Comparison of ENCODE assay signal across 19 mouse cellular contexts in genomic region chr17:25590985-25591384, GRCm38 (mm10). TPM values are rescaled to one million over a fixed set of nuclear protein-coding genes. Genes with fewer than 3 reads are reported as not detected.
A peak's percentile ranks its signal among the peaks of the same experiment; 100 is the strongest.
DNase-seq lines count a peak whose midpoint lies in the region; ATAC-seq and TF ChIP-seq lines count a peak whose summit lies in the region.
"Had no signal": no experiment of that assay in that cellular context is flagged by ENCODE, and none has a peak within 500 bp of the region (broad histone marks: within the 10 kb centered on the region; RNA-seq: fewer than 3 reads in every experiment).

No protein-coding gene starts in this region.

- H3K36me3 ChIP-seq in midbrain, postnatal 0 days (ENCODE audit: insufficient read depth, low read length), result peaks cover 14% of the 10 kb centered on the region
- H3K36me3 ChIP-seq in midbrain, embryonic 10.5 days, result peaks cover 71% of the 10 kb centered on the region
- H3K36me3 ChIP-seq in stomach, postnatal 0 days (ENCODE audit: control insufficient read depth, insufficient read depth, low read length), result no peaks in the 10 kb centered on the region; the same call in none of the 2 replicates

- H3K4me3 ChIP-seq in cerebellum, adult 2 months (replicated peaks; ENCODE audit: insufficient read depth, low read depth, low read length), result no peak overlapping the region
- no peak overlapping the region for H3K4me3 ChIP-seq in layer of hippocampus, adult 2 months
- no peak overlapping the region for H3K4me3 ChIP-seq in midbrain, postnatal 0 days (ENCODE audit: low read depth, low read length)
- no peak overlapping the region for H3K4me3 ChIP-seq in midbrain, embryonic 10.5 days
- H3K4me3 ChIP-seq in stomach, postnatal 0 days (ENCODE audit: low read depth, low read length), result no peak overlapping the region
- H3K4me3 ChIP-seq: forebrain, embryonic 10.5 days; hindbrain, embryonic 12.5 days; limb, embryonic 10.5 days; lung, embryonic 15.5 days; neural tube, embryonic 15.5 days had no signal

- H3K4me1 ChIP-seq in cerebellum, adult 2 months (ENCODE audit: control insufficient read depth, insufficient read depth, low read length), result peaks cover 12% of the 10 kb centered on the region
- no peaks in the 10 kb centered on the region for H3K4me1 ChIP-seq in midbrain, postnatal 0 days (ENCODE audit: insufficient read depth, low read length)
- H3K4me1 ChIP-seq in midbrain, embryonic 10.5 days, result peaks cover 11% of the 10 kb centered on the region
- H3K4me1 ChIP-seq in stomach, postnatal 0 days (replicated peaks; ENCODE audit: control insufficient read depth, insufficient read depth), result no peaks in the 10 kb centered on the region
- H3K4me1 ChIP-seq: lung, embryonic 15.5 days had no signal

- no peak overlapping the region for H3K9ac ChIP-seq in midbrain, postnatal 0 days (replicated peaks; ENCODE audit: low read length, poor library complexity, severe bottlenecking)
- H3K9ac ChIP-seq in stomach, postnatal 0 days (ENCODE audit: low read length), result no peak overlapping the region
- H3K9ac ChIP-seq: hindbrain, embryonic 12.5 days; lung, embryonic 15.5 days; neural tube, embryonic 15.5 days had no signal

- TF ChIP-seq EP300 in stomach, postnatal 0 days (optimal IDR thresholded peaks at IDR 0.05), result no peak

- DNase-seq in cerebellum, adult 2 months, result no peak
- DNase-seq in cerebellum, postnatal 25 days, result no peak
- no peak for DNase-seq in layer of hippocampus, adult 2 months (ENCODE audit: low spot score in 2 of 2)
- DNase-seq in layer of hippocampus, postnatal 36 days, result no peak
- no peak for DNase-seq in midbrain, postnatal 0 days (ENCODE audit: low spot score)
- no peak for DNase-seq in midbrain, embryonic 10.5 days (ENCODE audit: low spot score)
- DNase-seq in stomach, postnatal 0 days (ENCODE audit: low spot score), result no peak
- no peak for DNase-seq in urinary bladder, adult 18-20 months (ENCODE audit: low spot score in 2 of 2)
- DNase-seq: adrenal gland, postnatal 25 days; kidney, postnatal 4 days; right cerebral cortex, postnatal 4 days had no signal

- H3K27ac ChIP-seq in cerebellum, adult 2 months (ENCODE audit: insufficient read depth, low read length), result no peak overlapping the region
- no peak overlapping the region for H3K27ac ChIP-seq in layer of hippocampus, adult 2 months
- no peak overlapping the region for H3K27ac ChIP-seq in midbrain, postnatal 0 days (ENCODE audit: low read depth, low read length)
- no peak overlapping the region for H3K27ac ChIP-seq in midbrain, embryonic 10.5 days (replicated peaks)
- no peak overlapping the region for H3K27ac ChIP-seq in stomach, postnatal 0 days (replicated peaks)
- H3K27ac ChIP-seq: forebrain, embryonic 10.5 days; hindbrain, embryonic 12.5 days; limb, embryonic 10.5 days; lung, embryonic 15.5 days; neural tube, embryonic 15.5 days had no signal

- H3K9me3 ChIP-seq in midbrain, postnatal 0 days (ENCODE audit: low read length), result no peaks in the 10 kb centered on the region
- H3K9me3 ChIP-seq in midbrain, embryonic 10.5 days (replicated peaks), result peaks cover 11% of the 10 kb centered on the region
- no peaks in the 10 kb centered on the region for H3K9me3 ChIP-seq in stomach, postnatal 0 days (ENCODE audit: control insufficient read depth, low read length)
- H3K9me3 ChIP-seq: limb, embryonic 10.5 days; lung, embryonic 15.5 days; neural tube, embryonic 15.5 days had no signal

- H3K27me3 ChIP-seq in cerebellum, adult 2 months (ENCODE audit: control insufficient read depth, insufficient read depth, low read length), result no peaks in the 10 kb centered on the region
- no peaks in the 10 kb centered on the region for H3K27me3 ChIP-seq in midbrain, postnatal 0 days (ENCODE audit: insufficient read depth, low read length)
- H3K27me3 ChIP-seq in midbrain, embryonic 10.5 days (ENCODE audit: low read depth, poor library complexity, severe bottlenecking), result no peaks in the 10 kb centered on the region
- no peaks in the 10 kb centered on the region for H3K27me3 ChIP-seq in stomach, postnatal 0 days (ENCODE audit: control insufficient read depth, insufficient read depth, low read length)
- H3K27me3 ChIP-seq: hindbrain, embryonic 12.5 days; lung, embryonic 15.5 days; neural tube, embryonic 15.5 days had no signal

- H3K4me2 ChIP-seq in midbrain, postnatal 0 days (ENCODE audit: low read depth, low read length, poor library complexity, severe bottlenecking), result no peak overlapping the region
- H3K4me2 ChIP-seq in stomach, postnatal 0 days (replicated peaks; ENCODE audit: low read depth), result no peak overlapping the region
- H3K4me2 ChIP-seq: hindbrain, embryonic 12.5 days; lung, embryonic 15.5 days; neural tube, embryonic 15.5 days had no signal

- no peak for ATAC-seq in midbrain, postnatal 0 days (ENCODE audit: low FRiP score)
- ATAC-seq in stomach, postnatal 0 days (ENCODE audit: low FRiP score, low TSS enrichment), result no peak
- ATAC-seq: activated CD4-positive, CD25-positive, alpha-beta regulatory T cell, adult 4 months; intestine, embryonic 16.5 days had no signal

- WGBS in cerebellum, adult 2 months, result 89% methylated on average over 4 of the region's 4 CpGs
- WGBS in midbrain, postnatal 0 days, result 84% methylated on average over 4 of the region's 4 CpGs
- WGBS in midbrain, embryonic 10.5 days, result 82% methylated on average over 4 of the region's 4 CpGs
- 89% methylated on average over 4 of the region's 4 CpGs for WGBS in stomach, postnatal 0 days

- no peak for TF ChIP-seq POLR2A in cerebellum, adult 2 months (IDR thresholded peaks at IDR 0.05; ENCODE audit: borderline replicate concordance, insufficient read depth, low read length)

- TF ChIP-seq CTCF in cerebellum, adult 2 months (IDR thresholded peaks at IDR 0.05; ENCODE audit: borderline replicate concordance, insufficient read depth, low read depth, low read length), result peak; percentile 22; the same call in 1 of the 2 replicates
- TF ChIP-seq CTCF in layer of hippocampus, adult 2 months (conservative IDR thresholded peaks at IDR 0.05), result peak; percentile 52
- peak; percentile 28; the same call in 1 of the 2 replicates for TF ChIP-seq CTCF in midbrain, postnatal 0 days (IDR thresholded peaks at IDR 0.05)
- peak; percentile 41 for TF ChIP-seq CTCF in stomach, postnatal 0 days (IDR thresholded peaks at IDR 0.05; ENCODE audit: low read depth)

RNA-seq across cellular contexts. Expression of gene Lmf1, which starts 12.1 kb away (rescaled TPM):
- polyA plus RNA-seq in cerebellum, adult 2 months (2012; rRNA removed), result 18.6 and 19.1 TPM in 2 replicates
- 10 to 100 TPM; 25.5 to 31.2 TPM for total RNA-seq in layer of hippocampus, adult 2 months (2021)
- total RNA-seq in layer of hippocampus, postnatal 36 days (2021), result 10 to 100 TPM; 28.3 to 28.8 TPM
- 27.3 and 27.6 TPM in 2 replicates for total RNA-seq in midbrain, postnatal 0 days (2014; rRNA removed)
- 19.8 and 23.0 TPM in 2 replicates for polyA plus RNA-seq in midbrain, postnatal 0 days (2015; fragmentation: Nextera tagmentation; extraction: Ambion mirVana)
- 22.3 and 22.6 TPM in 2 replicates for polyA plus RNA-seq in midbrain, embryonic 10.5 days (2016; fragmentation: Nextera tagmentation; extraction: Ambion mirVana)
- polyA plus RNA-seq in stomach, postnatal 0 days (2015; fragmentation: Nextera tagmentation; extraction: Ambion mirVana), result 16.3 and 17.7 TPM in 2 replicates

RNA-seq across cellular contexts. Expression of gene Sox8, which starts 20.5 kb away (rescaled TPM):
- 35.9 and 38.0 TPM in 2 replicates for polyA plus RNA-seq in cerebellum, adult 2 months (2012; rRNA removed)
- 10 to 100 TPM; 47.7 to 55.7 TPM for total RNA-seq in layer of hippocampus, adult 2 months (2021)
- 10 to 100 TPM; 55.1 to 57.5 TPM for total RNA-seq in layer of hippocampus, postnatal 36 days (2021)
- 21.5 and 31.0 TPM in 2 replicates for total RNA-seq in midbrain, postnatal 0 days (2014; rRNA removed)
- polyA plus RNA-seq in midbrain, postnatal 0 days (2015; fragmentation: Nextera tagmentation; extraction: Ambion mirVana), result 16.3 and 19.9 TPM in 2 replicates
- polyA plus RNA-seq in midbrain, embryonic 10.5 days (2016; fragmentation: Nextera tagmentation; extraction: Ambion mirVana), result 2.4 and 3.3 TPM in 2 replicates
- 1.4 and 1.6 TPM in 2 replicates for polyA plus RNA-seq in stomach, postnatal 0 days (2015; fragmentation: Nextera tagmentation; extraction: Ambion mirVana)
- total RNA-seq: megakaryocyte-erythroid progenitor cell, adult 5-6 weeks had no signal
